Mouse (Mus musculus) forebrain, embryonic 10.5 days (tissue): ENCODE results near the gene Soat2. TPM values are rescaled to one million over a fixed set of nuclear protein-coding genes. Genes with fewer than 3 reads are reported as not detected.

Experiments used
- DNase-seq: peaks from one replicate; pipeline ENCODE4 v3.0.0-alpha.2; 2017; ENCODE audit warnings: low spot score; ENCODE audit errors: extremely low spot score
- H3K27ac ChIP-seq: fragments of 300-500 bp; sonication (generic); 2 replicates; pipeline ENCODE4 v1.5.1; 2016; ENCODE audit warnings: mild to moderate bottlenecking
- H3K27me3 ChIP-seq: fragments of 300-500 bp; sonication (generic); 2 replicates; pipeline ENCODE4 v1.6.1; 2016; ENCODE audit warnings: mild to moderate bottlenecking; ENCODE audit not compliant: poor library complexity, severe bottlenecking
- H3K36me3 ChIP-seq: fragments of 300-500 bp; sonication (generic); replicated peaks from 2 replicates; pipeline ENCODE4 v1.6.1; 2016; ENCODE audit warnings: mild to moderate bottlenecking, moderate library complexity
- H3K4me1 ChIP-seq: fragments of 300-500 bp; sonication (generic); 2 replicates; pipeline ENCODE4 v1.6.1; 2016
- H3K4me3 ChIP-seq: fragments of 300-500 bp; sonication (generic); 2 replicates; pipeline ENCODE4 v1.5.1; 2016; ENCODE audit warnings: mild to moderate bottlenecking, moderate library complexity
- H3K9me3 ChIP-seq: fragments of 300-500 bp; sonication (generic); 2 replicates; pipeline ENCODE4 v1.6.1; 2016; ENCODE audit warnings: mild to moderate bottlenecking, moderate library complexity
- WGBS: fragments of 180-500 bp; shearing (Covaris S2); methylation state at CpG from one replicate; pipeline ENCODE4 v1.1.7; 2016; 5-methylcytosine and 5-hydroxymethylcytosine counted together
- polyA plus RNA-seq: library from polyadenylated mRNA; unstranded; fragments of >200 nt; fragmentation: Nextera tagmentation; extraction: Ambion mirVana; gene quantifications from 2 replicates; pipeline ENCODE4 v1.2.1, GENCODE M21; 2016

Soat2 gene
- polyA plus RNA-seq, 1 experiment from 2014 or later: 0.09 TPM

- 76% methylated on average over 19 of the region's 19 CpGs for WGBS
- DNase-seq: no peak
- H3K36me3 ChIP-seq: peaks cover 59% of the 10 kb centered on the region
These were observed 54.6 kb downstream of the Soat2 start, which contains the start of gene Csad for GRCm38 (mm10) chr15:102204674-102205505. Csad (minus strand) TSS chr15:102204724.

DNA sequence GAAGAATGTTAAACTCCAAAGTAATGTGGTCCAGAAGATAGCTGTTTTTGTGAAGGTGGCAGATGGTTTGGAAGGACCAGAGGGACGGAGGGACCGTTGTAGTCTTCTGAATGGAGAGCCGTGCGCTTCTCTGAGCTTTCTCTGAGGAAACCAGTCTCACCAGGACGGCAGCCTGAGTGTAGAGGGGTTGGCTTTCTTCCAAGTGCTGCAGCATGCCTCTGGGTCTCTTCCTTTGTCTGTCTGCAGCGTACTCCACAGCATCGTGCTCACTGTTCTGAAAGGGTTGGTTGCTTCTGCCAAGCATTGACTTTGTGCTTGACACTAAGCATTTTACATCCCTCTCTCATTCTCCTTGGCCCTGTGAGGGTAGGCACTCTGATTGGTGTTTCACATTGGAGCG lies 55.5 kb downstream of the Soat2 start:
- no peak for DNase-seq
- H3K27ac ChIP-seq: peak overlapping the region; percentile 26
- peaks cover 63% of the 10 kb centered on the region for H3K36me3 ChIP-seq
- WGBS: 86% methylated on average over 8 of the region's 8 CpGs
- peaks cover 35% of the 10 kb centered on the region for H3K4me1 ChIP-seq
- H3K9me3 ChIP-seq: no peaks in the 10 kb centered on the region
- peak overlapping the region; percentile 86 for H3K4me3 ChIP-seq
- H3K27me3 ChIP-seq: no peaks in the 10 kb centered on the region

More at GRCm38 (mm10) chr15:102204674-102205505, 54.6 kb downstream of the Soat2 start, which contains the start of gene Csad:
- no peaks in the 10 kb centered on the region for H3K9me3 ChIP-seq
- peak within 1 kb of the TSS; percentile 99 for H3K27ac ChIP-seq
- H3K27me3 ChIP-seq: no peaks in the 10 kb centered on the region
- peaks cover 35% of the 10 kb centered on the region for H3K4me1 ChIP-seq
- peak within 1 kb of the TSS; percentile 86 for H3K4me3 ChIP-seq

DNA sequence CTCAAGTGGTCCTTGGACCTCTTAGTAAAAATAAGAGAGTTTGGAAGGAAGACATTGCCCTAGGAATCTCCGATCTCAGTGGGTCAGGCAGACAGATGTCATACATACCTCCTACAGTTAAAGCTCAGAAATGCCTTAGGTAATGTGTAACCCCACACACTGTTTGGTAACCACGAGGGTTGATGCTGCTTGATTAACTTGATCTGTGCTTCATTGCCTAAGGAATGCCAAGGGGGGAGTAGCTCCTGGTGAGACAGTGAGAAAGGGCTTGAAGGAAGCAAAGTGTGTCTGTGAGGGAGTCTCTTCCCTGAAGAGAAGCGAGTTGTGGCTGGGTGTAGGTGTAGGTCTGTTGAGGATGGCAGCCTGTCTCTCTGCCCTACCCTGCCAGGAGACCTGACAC lies 57.0 kb downstream of the Soat2 start:
- H3K36me3 ChIP-seq: peaks cover 78% of the 10 kb centered on the region
- H3K27me3 ChIP-seq: no peaks in the 10 kb centered on the region
- H3K4me1 ChIP-seq: peaks cover 31% of the 10 kb centered on the region
- no peak for DNase-seq
- H3K9me3 ChIP-seq: no peaks in the 10 kb centered on the region
- 81% methylated on average over 3 of the region's 3 CpGs for WGBS
- H3K4me3 ChIP-seq: 0 out of 2 replicates have a peak overlapping the region, but pooled peaks have one; percentile 1
- H3K27ac ChIP-seq: no peak overlapping the region

- Histone ChIP-seq H3K9me3 (no peaks in the 10 kb centered on the region), H3K36me3 (peaks cover 85% of the 10 kb centered on the region), H3K27ac (no peak overlapping the region), H3K4me1 (peaks cover 25% of the 10 kb centered on the region), H3K4me3 (no peak overlapping the region), H3K27me3 (no peaks in the 10 kb centered on the region)
- 93% methylated on average over 9 of the region's 9 CpGs for WGBS
- no peak for DNase-seq
These were observed 57.8 kb downstream of the Soat2 start for GRCm38 (mm10) chr15:102208092-102208561.

DNA sequence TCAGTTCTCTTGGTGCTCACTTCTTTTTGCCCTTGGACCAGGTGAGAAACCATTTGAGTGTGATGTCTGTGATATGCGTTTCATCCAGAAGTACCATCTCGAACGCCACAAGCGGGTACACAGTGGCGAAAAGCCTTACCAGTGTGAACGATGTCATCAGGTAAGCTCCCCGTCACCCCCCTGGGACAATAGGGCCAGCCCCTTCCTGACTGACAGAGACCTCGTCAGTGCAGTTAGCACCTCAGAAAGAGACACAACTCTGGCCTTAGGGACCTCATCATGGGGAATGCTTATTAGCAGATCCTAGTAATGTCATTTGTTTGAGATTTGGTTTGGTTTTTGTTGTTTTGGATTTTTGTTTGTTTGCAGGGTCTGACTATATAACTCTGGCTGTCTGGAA lies 58.8 kb downstream of the Soat2 start:
- Histone ChIP-seq H3K36me3 (peaks cover 95% of the 10 kb centered on the region), H3K4me3 (no peak overlapping the region), H3K27me3 (no peaks in the 10 kb centered on the region), H3K27ac (no peak overlapping the region), H3K9me3 (no peaks in the 10 kb centered on the region), H3K4me1 (peaks cover 24% of the 10 kb centered on the region)
- DNase-seq: no peak
- 95% methylated on average over 8 of the region's 8 CpGs for WGBS

DNA sequence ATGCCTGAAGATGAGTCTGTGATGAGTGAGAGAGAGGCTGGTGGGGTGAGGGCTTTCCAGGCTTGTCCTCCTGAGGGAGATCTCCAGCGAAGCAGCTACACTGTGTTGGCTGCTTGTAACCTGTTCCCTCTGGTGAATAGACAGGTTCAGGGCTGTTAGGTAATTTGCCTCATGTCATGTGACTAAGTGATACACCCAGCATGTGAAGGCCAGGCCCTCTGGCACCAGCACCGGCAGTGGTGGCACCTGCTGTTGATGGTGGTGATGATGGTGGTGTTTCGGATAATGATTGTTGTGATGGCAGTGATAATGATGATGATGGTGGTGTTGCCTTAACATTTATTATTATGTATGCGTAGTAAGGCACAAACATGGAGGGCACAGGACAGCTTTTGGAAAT lies 60.5 kb downstream of the Soat2 start:
- Histone ChIP-seq H3K4me3 (no peak overlapping the region), H3K27me3 (no peaks in the 10 kb centered on the region), H3K36me3 (peaks cover 95% of the 10 kb centered on the region), H3K9me3 (no peaks in the 10 kb centered on the region), H3K27ac (no peak overlapping the region), H3K4me1 (peaks cover 7% of the 10 kb centered on the region)
- WGBS: 99% methylated on average over 4 of the region's 4 CpGs
- DNase-seq: no peak

DNA sequence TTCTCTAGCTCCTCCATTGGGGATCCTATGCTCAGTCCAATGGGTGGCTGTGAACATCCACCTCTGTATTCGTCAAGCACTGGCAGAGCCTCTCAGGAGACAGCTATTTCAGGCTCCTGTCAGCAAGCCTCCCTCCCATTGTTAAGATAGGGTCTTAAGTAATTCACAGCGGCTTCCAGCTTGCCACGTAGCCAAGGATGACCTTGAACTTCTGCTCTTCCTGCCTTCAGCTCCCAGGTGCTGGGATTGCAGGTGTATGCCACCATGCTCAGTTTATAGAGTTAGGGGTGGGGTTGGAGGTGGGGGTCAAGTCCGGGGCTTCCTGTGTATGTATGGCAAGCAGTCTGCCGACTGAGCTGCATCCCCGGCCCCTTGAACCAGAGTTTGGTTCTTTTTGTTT lies 61.6 kb downstream of the Soat2 start:
- no peak overlapping the region for H3K27ac ChIP-seq
- H3K4me1 ChIP-seq: 0 out of 2 replicates have a peak, but pooled peaks cover 3% of the 10 kb centered on the region
- H3K36me3 ChIP-seq: peaks cover 95% of the 10 kb centered on the region
- H3K27me3 ChIP-seq: no peaks in the 10 kb centered on the region
- H3K9me3 ChIP-seq: no peaks in the 10 kb centered on the region
- no peak for DNase-seq
- 90% methylated on average over 6 of the region's 6 CpGs for WGBS
- no peak overlapping the region for H3K4me3 ChIP-seq

Other genes with a start within 250 kb of the Soat2 start
- gene Krt4, start 225.8 kb upstream of the Soat2 start, polyA plus RNA-seq: not detected in 2 replicates
- 0.09 and 0.12 TPM in 2 replicates for gene Krt79, start 210.2 kb upstream of the Soat2 start, polyA plus RNA-seq
- gene Krt78, start 196.2 kb upstream of the Soat2 start, polyA plus RNA-seq: not detected in 2 replicates
- gene Krt8, start 146.0 kb upstream of the Soat2 start, polyA plus RNA-seq: 32.6 and 35.6 TPM in 2 replicates
- gene Krt18, start 122.3 kb upstream of the Soat2 start, polyA plus RNA-seq: 34.4 and 37.1 TPM in 2 replicates
- 140 and 143 TPM in 2 replicates for gene Eif4b, start 76.8 kb upstream of the Soat2 start, polyA plus RNA-seq
- gene Tns2, start 50.1 kb upstream of the Soat2 start, polyA plus RNA-seq: 11.1 and 13.1 TPM in 2 replicates
- gene Spryd3, start 14.3 kb upstream of the Soat2 start, polyA plus RNA-seq: 10.8 and 12.7 TPM in 2 replicates
- 0.14 and 0.17 TPM in 2 replicates for gene Igfbp6, start 6.2 kb upstream of the Soat2 start, polyA plus RNA-seq
- 71.7 and 72.7 TPM in 2 replicates for gene Zfp740, start 52.7 kb downstream of the Soat2 start, polyA plus RNA-seq
- 36.0 and 39.9 TPM in 2 replicates for gene Csad, start 54.2 kb downstream of the Soat2 start, polyA plus RNA-seq
- 0.42 and 0.55 TPM in 2 replicates for gene Itgb7, start 81.4 kb downstream of the Soat2 start, polyA plus RNA-seq
- gene Rarg, start 107.0 kb downstream of the Soat2 start, polyA plus RNA-seq: 27.5 and 31.3 TPM in 2 replicates
- gene Gm9918, start 120.0 kb downstream of the Soat2 start, polyA plus RNA-seq: 0.48 and 0.76 TPM in 2 replicates
- 64.2 and 66.8 TPM in 2 replicates for gene Mfsd5, start 128.9 kb downstream of the Soat2 start, polyA plus RNA-seq
- 55.6 and 59.9 TPM in 2 replicates for gene Espl1, start 145.7 kb downstream of the Soat2 start, polyA plus RNA-seq
- gene Pfdn5, start 175.6 kb downstream of the Soat2 start, polyA plus RNA-seq: 311 and 331 TPM in 2 replicates
- gene Myg1, start 181.2 kb downstream of the Soat2 start, polyA plus RNA-seq: 127 and 128 TPM in 2 replicates
- 141 and 144 TPM in 2 replicates for gene Aaas, start 200.2 kb downstream of the Soat2 start, polyA plus RNA-seq
- gene Sp7, start 216.7 kb downstream of the Soat2 start, polyA plus RNA-seq: 0.25 and 0.42 TPM in 2 replicates